Mouse (Mus musculus): Measurements from ENCODE around the gene Slco1a6. TPM values are rescaled to one million over a fixed set of nuclear protein-coding genes. Genes with fewer than 3 reads are reported as not detected.
"Not testable (repeated sequence)": the region's sequence is repeated elsewhere in the genome, so short reads cannot be mapped to it uniquely, and the experiment has no call there.

The Slco1a6 gene
- total RNA-seq (2021) = 1 to 10 TPM; 2.4 to 4.8 TPM
- long read RNA-seq, experiment 1 = 0 reads
- long read RNA-seq, experiment 2, partial matches to known transcripts = 5 of 8 reads
- long read RNA-seq, experiment 2, other reads (novel, unspliced or antisense) = 3 of 8 reads

DNA sequence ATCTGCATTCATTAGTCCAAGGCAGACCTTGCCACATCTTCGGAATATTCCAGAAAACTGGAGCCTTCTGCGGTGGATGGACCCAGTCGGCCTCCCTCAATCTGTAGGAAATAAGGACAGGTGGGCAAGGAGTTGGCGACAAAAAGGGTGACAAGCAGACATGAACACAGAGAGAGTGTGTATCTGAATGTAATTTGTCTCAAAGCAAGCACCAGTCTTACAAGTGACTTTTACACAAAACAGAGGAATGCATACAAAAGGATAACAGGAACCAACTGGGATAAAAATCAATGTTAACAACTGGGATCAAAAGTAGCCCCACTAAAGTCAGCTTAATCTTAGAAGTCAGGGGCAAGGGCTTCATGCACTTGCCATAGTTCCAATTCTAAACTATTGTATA lies at the start of gene Slco1a6:
Slco1a6 (minus strand) TSS at position 101 of the 400 bp plus-strand sequence.
- DNase-seq (ENCODE audit: low spot score in 2 of 2) = no peak

DNA sequence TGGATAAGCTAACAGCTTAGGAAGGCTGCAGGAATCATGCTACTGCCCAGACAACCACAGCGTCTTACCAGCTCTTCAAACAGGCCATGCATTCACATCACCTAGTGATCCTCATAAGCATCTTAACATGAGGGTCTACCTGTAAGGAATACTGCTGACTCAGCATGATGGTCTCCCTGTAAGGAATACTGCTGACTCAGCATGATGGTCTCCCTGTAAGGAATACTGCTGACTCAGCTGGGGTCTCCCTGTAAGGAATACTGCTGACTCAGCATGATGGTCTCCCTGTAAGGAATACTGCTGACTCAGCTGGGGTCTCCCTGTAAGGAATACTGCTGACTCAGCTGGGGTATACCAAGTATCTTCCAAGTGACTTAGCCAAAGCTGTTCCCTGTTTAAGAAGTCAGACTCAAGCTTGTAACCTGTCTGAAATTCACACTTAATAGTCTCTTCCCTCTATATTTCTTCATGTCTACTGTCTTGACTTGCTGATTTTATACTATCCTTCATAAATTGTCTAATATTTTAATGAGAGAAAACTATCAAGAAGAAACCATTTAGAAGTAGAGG lies 42.5 kb upstream of the Slco1a6 start:
- not testable (repeated sequence) for DNase-seq (ENCODE audit: low spot score in 2 of 2)

DNA sequence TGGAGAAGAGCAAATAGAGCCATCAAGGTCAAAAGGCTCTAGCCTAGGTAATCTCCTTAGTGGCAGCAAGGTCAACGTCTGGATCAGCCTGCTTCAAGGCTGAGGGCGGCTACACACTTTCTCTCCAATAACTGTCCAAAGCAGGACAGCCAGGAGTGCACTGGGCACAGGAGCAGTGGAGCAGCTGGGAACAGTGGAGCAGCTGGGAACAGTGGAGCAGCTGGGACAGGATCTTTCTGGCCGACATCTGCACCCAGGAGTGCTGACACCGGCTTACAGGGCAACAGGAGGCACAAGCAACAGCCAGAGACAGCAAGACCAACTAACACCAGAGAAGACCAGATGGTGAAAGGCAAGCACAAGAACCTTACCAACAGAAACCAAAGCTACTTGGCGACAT lies 36.7 kb upstream of the Slco1a6 start:
- no peak for DNase-seq (ENCODE audit: low spot score in 2 of 2)

DNA sequence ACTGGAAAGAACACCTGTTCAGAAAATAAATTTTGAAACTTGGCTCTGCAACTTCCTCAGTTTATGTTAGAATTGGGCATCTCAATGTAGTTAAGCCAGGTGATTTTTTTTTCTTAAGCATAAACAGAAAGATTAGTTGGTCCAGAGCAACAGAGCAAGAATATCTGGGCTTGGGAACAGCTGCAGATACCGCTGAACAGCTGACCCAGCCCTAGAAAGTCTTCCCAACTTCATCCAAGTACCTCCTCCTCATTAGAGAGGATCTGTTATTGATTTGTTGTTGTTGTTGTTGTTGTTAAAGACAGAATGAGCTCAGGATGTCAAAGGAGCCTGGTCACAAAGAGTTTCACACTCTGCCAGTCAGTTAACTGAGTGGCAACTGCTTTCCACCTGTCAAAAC lies 31.1 kb upstream of the Slco1a6 start:
- no peak for DNase-seq (ENCODE audit: low spot score in 2 of 2)

DNA sequence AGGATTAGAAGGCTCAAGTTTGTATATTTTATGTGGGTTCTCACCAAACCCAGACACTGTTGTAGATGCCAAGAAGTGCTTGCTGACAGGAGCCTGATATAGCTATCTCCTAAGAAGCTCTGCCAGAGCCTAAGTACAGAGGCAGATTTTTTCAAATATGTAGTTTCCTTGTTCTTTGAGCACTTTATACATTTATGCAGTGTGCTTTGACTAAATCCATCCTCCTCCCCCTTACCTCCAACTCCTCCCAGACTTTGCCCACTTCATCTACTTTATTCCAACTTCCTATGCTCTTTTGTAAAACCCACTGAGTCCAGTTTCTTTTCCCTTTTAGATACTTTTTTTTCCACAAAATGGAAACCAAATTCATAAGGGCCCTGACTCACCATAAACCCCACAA lies 11.8 kb upstream of the Slco1a6 start:
- DNase-seq (ENCODE audit: low spot score in 2 of 2) = no peak

DNA sequence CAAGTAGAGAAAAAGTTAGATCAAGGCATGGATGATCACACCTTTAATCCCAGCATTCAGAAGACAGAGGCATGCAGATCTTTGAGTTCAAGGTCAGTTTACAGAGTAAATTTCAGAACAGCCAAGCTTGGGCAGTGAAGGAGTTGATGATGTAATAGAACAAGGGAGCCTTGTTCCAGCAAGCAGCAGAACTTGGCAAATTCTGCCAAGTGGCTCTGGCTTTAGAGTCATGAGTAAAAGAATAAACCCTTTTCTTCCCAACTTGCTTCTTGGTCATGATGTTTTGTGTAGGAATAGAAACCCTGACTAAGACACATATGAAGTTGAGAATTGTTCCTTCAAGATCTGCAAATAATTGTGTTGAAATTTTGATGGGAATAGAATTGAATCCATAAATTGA lies 3.5 kb upstream of the Slco1a6 start:
- DNase-seq (ENCODE audit: low spot score in 2 of 2) = no peak

DNA sequence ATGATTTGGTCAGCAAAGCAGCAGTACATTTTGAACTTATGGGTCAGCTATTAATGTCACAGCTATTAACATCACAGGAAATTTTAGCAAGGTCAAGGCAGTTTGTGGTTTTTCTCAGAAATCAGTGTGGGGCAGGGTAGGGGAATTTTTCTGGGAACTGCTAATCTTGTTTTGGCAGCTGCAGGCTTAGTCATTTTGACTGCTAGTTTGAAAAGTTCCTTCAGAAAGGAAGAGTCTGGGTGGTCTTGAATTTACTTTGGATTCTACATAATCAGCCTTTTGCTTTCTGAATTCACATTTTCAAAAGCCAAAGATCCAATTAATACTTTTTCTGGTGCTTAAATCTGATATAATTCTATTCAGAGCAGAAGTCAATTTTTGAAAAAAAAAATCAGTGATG lies 1.4 kb upstream of the Slco1a6 start:
- DNase-seq (ENCODE audit: low spot score in 2 of 2) = no peak

DNA sequence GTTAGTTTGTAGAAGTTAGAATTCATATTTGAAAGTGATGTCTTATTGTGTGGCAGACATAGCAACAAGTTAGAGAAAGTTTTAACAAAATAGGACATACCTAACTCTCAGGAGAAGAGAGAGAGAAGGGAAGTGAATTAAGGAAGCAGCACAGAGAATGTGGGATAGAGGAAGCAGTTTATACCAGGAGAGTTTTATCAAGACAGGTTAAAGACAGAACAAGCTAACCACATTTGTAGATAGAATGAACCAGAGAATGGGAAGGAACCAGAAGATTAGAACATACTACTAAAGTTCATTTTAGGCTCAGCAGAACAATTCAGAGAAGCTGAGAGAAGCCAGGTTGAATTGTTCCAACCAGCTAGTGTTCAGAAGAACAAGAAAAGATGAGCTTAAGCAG lies 7.8 kb downstream of the Slco1a6 start:
- DNase-seq (ENCODE audit: low spot score in 2 of 2) = no peak

DNA sequence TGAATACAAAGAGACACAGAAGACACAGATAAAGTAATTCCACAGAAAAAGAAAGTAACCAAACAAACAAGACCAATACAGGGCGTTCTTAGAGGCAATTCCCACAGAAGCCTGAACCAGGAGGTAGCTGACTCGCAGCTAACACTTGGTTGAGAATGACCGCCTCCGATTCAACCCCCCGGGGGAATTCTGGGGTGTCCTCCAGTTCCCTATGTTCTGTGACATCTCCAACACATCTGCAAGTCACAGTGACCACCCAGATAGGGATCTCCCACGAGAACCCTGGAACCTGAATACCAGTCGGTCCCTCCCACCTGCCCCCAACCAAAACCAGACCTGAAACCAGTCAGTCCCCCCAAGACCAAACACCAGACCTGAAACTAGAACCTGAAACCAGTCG lies 14.1 kb downstream of the Slco1a6 start:
- DNase-seq (ENCODE audit: low spot score in 2 of 2) = no peak

DNA sequence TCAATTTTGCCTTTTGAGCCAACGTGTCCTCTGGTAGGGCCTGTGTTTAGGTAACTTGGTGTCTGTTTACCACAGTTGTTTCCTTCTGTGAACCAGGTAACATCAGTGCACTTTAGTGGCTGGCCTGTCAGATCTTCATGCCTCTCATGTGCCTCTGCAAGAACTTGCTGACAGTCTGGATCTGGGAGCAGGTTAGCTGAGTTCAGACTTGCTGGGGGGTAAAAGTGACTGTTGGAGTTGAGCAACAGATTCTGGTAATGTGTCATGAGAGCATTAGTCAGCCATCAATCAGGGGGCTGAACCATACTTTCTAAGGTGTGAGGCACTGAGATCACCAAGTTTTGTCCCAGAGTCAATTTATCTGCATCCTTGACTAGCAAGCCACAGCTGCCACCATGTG lies 16.4 kb downstream of the Slco1a6 start:
- no peak for DNase-seq (ENCODE audit: low spot score in 2 of 2)

DNA sequence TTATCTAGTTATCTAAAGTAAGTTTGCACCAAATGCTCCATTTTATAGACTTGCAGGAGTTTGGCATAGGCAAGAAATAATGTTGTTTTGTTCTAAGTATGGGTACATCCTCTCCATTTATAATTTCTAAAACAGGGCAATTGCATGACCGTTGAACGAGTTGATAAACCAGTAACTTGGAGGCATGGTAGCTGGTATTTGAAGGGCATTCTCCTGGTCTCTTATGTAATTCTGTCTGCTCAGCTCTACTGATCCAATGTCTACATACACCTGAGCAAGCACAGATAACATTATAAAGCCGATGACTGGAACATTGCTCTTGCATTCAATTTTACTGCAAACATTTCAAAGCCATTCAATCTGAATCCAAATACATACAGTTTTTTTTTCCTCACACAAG lies 20.9 kb downstream of the Slco1a6 start:
- DNase-seq (ENCODE audit: low spot score in 2 of 2) = no peak

DNA sequence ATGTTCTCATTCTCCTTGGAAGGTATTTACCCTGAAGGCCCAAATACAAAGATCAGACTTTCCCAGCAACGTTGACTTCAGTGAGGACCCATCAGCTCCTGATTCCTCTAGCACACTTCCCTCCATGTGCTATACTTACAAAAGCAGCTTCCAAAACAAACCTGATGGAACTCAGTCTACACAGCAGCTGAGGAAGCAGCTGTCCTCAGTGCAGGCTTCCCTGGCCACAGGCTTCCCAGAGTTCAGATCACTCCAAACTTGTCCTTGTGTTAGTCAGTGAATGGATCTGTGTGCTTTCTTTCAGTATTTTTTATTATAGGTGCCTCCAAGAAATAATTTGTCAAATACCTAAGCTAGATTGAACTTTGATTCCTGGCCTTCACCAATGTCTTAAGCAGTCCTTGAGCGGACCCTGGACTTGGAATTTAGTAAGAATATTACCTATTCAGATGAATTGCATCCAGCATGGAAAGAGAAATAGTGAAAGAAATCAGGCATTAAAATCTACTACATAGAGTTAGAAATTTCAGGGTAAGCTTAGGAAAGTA lies 22.4 kb downstream of the Slco1a6 start:
- DNase-seq (ENCODE audit: low spot score in 2 of 2) = no peak

DNA sequence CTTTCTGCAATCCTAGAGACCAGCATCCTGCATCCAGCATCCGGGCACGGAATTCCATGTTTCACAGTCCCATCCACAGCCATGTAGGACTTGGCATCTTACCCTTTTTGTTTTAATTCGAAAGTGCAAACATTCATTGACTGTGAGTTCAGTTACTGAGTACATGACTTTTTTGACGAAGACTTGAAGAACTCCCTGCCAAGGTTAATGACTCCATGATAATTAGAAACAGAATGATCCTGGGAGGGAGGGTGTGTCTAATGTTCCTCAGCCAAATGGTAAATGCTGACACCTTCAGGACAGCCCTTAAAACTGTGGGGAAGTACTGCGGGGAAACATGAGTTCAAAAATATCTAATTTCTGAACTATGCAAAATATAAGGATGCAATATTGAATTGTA lies 44.9 kb downstream of the Slco1a6 start:
- DNase-seq (ENCODE audit: low spot score in 2 of 2) = no peak

DNA sequence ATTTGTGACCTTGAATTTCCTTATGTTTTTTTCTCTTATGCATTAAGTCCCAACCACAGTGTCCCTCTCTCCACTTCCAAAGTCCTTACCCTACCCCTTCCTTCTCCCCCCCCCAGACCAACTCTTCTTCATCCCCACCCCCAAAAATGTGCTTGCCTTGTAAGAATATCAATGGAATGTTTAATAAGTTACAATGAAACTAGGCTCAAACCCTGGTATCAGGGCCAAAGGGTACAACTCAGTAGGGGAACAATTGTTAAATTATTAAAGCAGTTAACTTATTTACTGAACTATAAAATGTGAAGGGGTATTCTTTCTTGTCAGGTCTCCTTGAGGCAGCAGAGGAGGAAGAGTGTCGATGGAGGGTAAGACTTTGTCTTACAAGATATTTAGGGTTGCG lies 47.1 kb downstream of the Slco1a6 start:
- DNase-seq (ENCODE audit: low spot score in 2 of 2) = no peak

DNA sequence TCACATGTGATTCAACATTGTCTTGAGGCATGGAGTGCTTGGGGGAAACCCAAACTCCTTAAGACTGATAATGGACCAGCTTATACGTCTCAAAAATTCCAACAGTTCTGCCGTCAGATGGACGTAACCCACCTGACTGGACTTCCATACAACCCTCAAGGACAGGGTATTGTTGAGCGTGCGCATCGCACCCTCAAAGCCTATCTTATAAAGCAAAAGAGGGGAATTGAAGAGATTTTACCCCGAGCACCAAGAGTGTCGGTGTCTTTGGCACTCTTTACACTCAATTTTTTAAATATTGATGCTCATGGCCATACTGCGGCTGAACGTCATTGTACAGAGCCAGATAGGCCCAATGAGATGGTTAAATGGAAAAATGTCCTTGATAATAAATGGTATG lies 54.2 kb downstream of the Slco1a6 start:
- DNase-seq (ENCODE audit: low spot score in 2 of 2) = not testable (repeated sequence)

DNA sequence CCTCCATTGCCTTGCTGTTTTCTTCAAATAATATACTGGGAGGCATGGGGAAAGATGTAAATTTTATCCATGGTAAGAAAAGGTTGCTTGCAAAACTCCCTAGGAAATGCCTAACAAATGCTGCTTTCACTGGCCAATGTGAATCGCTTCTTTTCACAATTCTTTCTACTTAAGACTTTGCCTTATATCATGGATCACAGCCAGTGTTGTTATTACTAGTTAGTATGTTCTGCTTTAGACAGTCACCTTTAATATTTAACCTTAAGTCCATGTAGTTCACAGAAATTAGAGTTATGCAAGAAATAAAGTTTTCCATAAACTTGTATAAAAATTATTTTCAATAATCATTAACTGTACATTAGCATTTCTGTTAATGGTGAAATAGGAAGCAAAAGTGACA lies 60.0 kb downstream of the Slco1a6 start:
- no peak for DNase-seq (ENCODE audit: low spot score in 2 of 2)

DNA sequence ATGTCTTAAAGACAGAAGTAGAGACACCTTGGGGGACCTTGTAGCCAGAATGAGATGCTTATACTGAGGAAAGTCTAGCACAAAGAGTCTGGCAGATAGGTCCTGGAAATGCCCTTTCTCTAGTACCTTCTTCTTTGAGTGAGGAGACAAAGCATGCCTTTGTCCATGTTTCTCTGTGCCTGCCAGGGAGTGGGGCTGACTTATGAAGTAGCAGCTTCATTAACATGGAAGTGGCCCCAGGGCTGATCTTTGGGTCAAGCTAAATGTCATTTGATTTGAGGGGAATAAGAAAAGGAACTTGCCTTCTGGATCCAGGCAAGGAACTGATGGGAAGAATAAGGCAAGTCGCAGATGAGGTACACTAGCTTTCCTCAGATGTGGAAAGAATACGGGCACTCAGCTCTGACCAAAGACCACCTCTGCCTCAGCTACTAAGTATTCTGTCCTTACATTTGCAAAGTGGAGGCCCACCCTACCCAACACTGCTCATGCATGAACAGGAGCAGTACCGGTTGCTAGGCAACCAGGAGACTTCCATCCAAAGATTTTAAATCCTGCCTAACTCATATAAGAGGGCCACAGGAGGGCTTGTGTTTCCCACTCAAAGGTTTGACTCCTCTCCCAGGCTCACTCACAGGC lies 96.5 kb downstream of the Slco1a6 start:
- DNase-seq (ENCODE audit: low spot score in 2 of 2) = no peak

DNA sequence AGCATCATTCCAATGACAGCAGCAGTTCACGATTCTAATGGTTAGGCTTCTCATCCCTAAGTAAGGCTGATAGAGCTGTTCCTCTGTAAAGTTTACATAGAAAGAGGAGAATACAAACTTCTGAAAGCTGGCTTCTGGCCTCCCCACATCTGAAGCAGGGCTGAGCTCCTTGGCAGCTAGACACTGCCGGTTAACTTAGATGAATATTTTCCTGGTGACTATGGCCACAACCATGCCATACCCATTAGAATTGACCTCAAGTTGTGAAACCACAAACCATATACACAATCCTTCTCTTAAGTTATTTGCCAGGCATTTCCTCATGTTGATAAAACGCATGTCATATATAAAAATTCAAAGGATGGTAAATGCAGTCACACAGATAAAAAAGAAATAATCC lies 117.2 kb downstream of the Slco1a6 start:
- DNase-seq (ENCODE audit: low spot score in 2 of 2) = no peak

DNA sequence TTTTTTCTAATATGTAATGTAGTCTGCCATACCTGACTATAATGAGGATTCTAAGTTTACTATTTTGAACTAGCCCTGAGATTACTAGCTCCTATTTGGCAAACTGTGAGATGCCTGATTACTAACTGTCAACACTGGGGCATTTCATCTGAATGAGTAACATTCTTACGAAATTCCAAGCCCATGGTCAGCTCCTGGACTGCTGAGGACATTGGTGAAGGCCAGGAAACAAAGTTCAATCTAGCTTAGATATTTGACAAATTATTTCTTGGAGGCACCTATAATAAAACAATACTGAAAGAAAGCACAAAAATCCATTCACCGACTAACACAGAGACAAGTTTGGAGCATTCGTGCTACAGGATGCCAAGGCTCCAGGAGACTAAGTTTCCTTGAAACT lies 150.0 kb downstream of the Slco1a6 start:
- DNase-seq (ENCODE audit: low spot score in 2 of 2) = not testable (repeated sequence)

DNA sequence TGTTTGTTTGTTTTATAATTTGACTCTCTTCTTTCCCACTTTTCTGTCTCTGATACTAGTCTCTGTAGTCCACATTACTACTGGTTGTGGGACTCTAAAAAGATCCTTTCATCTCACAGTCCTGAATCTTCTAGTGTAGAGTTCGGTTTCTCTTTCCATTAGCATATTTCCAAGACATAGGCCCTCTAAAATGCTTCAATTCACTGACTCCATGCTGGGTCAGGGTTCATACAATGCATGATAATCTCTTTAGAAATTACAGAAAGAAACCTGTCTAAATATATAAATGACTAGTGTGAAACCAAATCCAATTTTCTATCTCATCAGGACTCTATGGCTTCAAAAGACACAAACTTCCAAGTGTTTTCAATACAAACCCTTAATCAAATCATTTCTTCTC lies 160.6 kb downstream of the Slco1a6 start:
- no peak for DNase-seq (ENCODE audit: low spot score in 2 of 2)

DNA sequence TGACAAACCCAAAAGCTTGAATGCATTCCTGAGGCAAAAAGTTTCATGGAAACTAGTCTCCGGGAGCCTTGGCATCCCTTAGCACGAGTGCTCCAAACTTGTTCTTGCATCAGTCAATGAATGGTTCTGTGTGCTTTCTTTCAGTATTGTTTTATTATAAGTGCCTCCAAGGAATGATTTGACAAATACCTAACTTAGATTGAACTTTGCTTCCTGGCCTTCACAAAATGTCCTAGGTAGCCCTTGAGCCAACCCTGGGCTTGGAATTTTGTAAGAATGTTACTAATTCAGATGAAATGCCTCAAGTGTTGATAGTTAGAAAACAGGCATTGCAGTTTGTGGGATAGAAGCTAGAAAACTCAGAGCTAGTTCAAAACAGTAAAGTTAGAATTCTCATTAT lies 162.6 kb downstream of the Slco1a6 start:
- DNase-seq (ENCODE audit: low spot score in 2 of 2) = no peak

DNA sequence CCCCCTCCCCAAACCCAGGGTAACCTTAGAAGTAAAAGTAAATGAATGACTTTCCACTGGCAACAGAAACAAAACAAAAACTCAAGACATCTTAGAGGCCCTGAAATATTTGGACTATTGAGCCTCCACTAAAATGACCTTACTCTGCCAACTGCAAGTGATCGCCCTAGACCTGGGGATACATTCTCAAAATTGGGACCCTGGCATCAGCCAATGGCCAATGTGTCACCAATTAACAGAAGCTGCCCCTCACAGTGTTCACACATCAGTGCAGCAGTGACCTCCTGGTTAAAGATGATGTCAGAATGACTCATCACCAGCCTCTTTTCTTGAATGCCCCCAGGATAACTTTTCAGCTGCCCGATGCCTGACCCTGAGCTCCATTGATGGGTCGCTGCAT lies 166.4 kb downstream of the Slco1a6 start:
- no peak for DNase-seq (ENCODE audit: low spot score in 2 of 2)
